Mouse (Mus musculus) v-Abl transformed pro-B cells (cell line): ENCODE results near the gene Dop1b.
"Not testable (repeated sequence)": the region's sequence is repeated elsewhere in the genome, so short reads cannot be mapped to it uniquely, and the experiment has no call there.

ENCODE experiments used
- in situ Hi-C, 2 experiments: fragments of 400-800 bp; cut with MboI; formaldehyde crosslinking; loops; one replicate each; pipeline ENCODE4 v1.15.1; 2025; ENCODE audit not compliant: unreplicated experiment in 2 of 2

Dop1b gene

DNA sequence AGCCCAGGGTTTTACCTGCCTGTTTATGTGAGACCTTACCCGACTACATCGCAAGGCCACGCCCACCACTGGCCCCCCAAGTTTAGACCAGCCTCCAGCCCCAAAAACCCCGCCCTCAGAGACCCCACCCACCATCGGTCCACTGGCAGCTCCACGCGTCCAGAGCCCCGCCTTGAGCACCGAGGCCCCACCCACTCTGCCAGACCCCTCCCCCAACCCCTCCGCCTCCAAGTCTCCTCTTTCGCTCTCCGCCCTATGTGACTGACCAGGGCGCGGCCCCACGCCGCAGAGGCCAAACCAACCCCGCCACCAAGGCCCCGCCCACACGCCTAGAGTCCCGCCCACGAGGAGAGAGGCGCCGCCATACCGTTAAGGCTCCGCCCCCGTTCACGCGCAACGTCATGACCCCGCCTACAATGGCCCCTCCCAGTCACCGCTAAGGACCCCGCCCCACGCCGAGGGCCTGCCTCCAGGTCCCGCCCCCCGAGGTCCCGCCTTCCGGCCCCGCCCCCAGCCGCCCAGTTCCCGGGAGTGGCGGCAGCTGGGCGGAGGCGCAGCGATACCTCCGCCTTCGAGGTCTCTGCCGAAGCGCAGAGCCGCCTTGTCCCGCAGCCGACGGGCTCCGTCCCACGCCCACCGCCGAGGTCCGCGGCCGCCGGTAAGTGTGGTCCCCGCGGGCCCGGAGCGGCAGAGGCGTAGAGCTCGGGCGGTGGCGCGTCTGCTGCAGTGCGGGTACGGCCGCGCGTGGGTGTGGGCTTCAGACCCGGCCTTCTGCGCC, at the start of gene Dop1b:
Gene Dop1b (plus strand): TSS at position 494 of the 778 bp plus-strand sequence.
- in situ Hi-C loops: loop anchor here (10.0 kb wide), 1 partner anchor 173 kb away; the partner anchor contains the start of gene Chaf1b (in 2 of the 2)

DNA sequence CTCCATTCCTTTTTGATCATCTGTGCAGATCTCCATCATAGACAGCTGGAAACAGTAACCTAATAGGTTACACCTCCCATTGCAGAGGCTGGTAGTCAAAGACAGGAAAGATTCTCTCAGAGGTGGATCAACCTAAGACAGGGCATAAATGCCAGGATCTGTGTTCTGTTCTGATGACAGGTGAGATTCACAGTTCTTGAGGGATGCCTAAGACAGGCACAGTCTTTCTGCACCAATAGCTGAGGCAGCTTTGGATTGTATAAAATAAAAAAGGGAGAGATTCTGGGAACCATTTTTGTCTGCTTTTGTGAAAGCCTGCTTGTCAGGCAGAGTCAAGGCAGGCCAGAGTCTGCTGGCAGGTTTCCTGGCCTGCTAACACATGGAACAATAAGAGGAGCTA, 43.7 kb upstream of the Dop1b start:
- in situ Hi-C loops: no loop called here

DNA sequence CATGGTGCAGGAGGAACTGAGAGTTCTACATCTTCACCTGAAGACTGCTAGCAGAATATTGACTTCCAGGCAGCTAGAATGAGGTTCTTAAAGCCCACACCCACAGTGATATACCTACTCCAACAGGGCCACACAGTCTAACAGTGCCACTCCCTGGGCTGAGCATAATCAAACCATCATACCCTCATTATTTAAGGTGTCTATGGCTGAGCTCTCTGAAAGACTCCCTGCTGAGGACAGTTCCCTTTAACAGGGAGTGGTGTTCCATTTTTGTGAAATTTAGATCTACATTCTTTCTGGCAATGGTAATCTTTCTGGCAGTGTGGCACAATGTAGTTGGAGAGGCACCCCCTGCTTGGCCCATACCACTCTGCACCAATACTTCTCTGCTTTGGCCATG, 42.2 kb upstream of the Dop1b start:
- in situ Hi-C loops: no loop called here

DNA sequence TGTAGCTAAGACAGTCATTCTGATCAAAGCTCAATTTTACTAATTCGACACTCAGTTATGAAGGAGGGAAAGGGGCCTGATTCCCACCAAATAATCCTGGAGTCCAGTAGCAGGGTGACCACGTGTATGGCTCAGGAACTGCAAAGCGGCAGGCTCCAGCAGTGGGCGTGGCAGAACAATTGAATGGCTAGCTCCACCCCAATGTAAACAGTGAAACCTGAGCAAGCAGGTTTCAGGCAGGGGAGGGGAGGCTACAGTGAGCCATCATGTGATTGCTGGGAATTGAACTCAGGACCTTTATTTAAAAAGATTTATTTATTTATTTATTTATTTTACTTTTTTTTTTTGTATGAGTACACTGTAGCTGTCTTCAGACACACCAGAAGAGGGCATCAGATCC, 41.2 kb upstream of the Dop1b start:
- in situ Hi-C loops: not testable (repeated sequence)

DNA sequence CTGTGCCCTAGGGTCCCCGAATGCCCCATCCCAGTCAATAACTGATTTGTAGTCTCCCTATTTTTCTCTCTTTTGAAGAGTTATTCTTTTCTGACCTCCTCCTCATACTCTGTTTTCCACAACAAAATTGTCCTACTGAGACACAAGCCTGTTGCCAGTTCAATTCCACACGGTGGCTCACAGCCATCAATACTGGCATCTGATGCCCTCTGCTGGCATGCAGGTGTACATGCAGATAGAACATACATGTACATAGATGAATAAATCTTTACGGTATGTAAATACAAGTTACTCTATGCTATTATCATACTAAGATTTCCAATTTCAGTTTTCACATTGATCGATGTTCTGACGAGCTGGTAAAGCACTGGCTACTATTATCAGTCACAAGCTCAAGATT, 40.6 kb upstream of the Dop1b start:
- in situ Hi-C loops: no loop called here

DNA sequence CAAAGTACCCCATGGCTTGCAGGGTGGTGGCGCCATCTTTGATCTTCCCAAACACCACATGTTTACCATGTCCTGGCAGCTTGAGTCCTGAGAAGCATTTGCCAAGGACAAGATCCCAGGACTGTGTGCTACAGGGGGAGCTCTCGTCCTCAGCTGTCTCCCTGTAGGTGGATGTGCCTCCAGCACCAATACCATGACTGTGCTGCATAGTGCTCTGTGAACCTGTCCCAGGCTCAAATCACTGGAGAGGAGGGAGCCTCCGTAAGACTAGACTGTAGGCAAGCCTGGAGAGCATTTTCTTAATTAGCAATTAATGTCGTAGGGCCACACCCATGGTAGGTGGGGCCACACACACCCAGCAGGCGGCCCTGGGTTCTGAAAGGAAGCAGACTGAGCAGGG, 35.3 kb upstream of the Dop1b start:
- in situ Hi-C loops: no loop called here

DNA sequence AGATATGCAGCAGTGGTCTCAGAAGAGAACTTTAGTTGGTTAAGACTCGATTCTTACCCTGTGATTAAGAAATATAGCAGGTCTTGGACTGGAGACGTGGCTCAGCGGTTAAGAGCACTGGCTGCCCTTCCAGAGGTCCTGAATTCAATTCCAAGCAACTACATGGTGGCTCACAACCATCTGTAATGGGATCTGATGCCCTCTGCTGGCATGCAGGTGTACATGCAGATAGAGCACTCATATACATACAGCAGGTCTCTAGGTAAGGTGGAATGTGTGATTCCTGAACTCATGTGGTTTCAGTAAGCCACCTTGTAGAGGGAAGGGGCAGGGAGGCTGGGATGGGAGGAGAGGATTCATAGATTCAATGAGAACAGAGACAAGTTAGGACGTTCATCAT, 33.5 kb upstream of the Dop1b start:
- in situ Hi-C loops: no loop called here

DNA sequence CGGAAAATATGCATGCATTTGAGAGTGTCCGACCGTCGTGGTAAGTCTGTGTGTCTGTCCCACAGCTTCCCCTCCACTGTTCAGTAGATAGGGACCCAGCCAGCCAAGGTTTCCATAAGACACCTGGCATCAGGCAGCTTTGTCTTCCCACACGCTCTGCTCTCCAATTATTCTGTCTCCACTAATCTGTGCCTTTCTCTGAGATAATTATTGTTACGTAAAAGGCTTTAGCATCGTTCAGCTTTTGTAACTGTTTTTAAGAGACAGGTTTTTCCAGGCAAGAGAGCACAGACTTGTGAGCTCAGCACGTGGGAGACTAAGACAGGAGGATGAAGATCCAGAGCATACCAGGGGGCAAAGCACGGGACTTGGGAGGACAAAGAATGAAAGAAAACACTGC, 32.5 kb upstream of the Dop1b start:
- in situ Hi-C loops: no loop called here

DNA sequence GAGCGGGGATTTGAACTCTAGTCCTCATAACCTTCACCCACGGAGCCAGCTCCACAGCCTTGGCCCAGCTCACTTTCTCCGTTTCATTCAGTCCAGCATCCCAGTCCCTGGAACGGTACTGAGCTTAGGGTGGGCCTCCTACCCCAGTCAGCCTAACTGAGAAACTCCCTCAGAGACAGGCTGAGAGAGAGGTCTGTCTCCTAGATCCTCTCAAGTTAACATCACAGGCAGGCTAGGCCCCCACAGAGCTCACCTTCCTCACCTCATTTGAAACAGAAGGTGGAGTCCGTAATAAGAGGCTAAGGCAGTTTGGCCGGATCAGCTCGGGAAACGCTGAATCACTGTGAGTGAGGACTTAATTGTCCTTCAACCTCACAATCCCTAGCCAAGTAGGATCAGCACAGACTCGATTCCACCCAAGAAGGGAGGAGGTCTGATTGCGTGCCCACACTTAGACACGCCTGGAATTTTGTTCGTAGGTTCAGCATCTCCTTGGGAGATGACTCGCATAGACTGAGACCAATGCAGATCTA, 29.5 kb upstream of the Dop1b start:
- in situ Hi-C loops: loop anchor here (10.0 kb wide), 2 partner anchors 233 to 583 kb away; no protein-coding TSS in a partner anchor

DNA sequence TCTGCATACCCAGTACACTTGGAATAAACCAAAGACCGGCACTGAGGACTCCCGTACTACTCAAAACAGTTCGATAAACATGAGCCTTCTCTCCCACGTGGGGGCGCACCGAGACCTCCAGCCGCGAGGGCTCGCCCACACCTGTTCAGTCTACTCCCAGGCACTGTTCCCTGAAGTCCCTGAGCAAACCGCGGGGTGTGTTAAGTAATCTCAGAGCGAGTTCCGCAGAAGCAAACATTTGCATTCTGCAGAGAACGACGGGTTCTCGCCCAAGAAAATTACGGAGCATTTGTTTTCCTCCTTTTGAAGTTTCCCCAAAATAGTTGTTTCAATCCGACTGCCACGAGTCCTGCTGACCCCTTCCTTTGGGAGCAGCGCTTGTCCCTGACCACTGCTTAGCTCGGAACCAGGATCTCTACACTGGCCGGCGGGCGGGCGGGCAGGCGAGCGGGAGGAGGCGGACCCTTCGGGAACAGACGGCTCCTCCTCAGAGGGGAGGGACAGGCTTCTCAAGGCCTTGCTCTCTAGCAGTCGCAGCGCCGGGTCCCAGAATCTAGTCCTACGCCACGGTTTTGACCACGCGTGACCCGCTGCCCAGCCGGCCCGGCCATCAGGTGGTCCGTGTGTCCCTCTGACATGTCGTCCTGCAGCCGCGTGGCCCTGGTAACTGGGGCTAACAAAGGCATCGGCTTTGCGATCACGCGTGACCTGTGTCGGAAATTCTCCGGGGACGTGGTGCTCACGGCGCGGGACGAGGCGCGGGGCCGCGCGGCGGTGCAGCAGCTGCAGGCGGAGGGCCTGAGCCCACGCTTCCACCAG, 28.8 kb upstream of the Dop1b start, which contains the start of gene Cbr3:
Gene Cbr3 (plus strand): TSS at position 527 of the 819 bp plus-strand sequence.
- in situ Hi-C loops: loop anchor here (10.0 kb wide), 2 partner anchors 232 to 582 kb away; no protein-coding TSS in a partner anchor

DNA sequence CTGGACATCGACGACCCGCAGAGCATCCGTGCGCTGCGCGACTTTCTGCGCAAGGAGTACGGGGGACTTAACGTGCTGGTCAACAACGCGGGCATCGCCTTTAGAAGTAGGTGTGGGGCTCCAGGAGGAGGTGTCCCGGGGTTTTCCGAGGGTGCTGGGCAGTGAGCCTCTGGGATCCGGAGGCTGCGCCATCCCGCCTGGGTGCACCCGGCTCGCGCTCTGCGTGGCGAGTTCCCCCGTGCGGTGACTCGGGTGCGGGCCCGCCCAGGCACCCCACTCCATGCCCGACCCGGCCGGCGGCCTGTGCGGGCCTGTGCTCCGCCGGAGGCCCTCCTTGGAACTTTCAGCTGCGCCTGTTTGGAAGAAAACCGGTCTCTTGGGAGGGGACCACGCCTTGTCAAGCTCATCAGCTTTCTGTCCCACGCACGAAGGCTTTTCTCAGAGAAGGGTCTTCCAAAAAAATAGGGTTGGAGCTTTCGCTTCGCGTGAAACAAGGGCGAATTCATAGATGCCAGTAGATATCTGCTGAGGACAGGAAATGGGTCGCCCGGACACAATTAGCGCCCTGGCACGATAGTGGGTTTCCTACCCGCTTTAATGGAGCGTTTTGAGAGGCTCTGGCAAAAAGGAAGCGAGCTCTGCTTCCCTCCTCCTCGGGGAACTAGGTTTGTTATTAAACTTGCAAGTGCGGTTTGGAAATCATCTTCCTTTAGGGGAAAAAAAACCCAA, 28.0 kb upstream of the Dop1b start:
- in situ Hi-C loops: loop anchor here (10.0 kb wide), 2 partner anchors 231 to 581 kb away; no protein-coding TSS in a partner anchor

DNA sequence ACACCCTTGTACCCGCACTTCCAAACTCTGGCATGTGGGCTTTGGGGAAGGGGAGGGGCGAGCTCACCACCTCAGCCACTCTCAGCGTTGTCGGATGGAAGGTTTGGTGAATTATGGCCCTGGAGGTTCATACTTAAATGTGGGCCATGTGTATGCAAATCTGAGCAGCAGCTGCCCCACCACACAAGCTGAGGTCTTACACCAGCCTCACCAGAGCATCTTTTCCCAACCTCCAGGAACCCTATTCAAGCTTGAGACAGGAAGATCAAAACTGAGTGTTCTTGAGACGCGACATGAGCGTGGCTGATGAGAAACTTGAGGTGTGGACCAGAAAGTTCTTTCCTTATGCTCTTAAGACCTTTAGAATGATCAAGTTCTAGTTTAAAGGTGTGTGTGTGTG, 27.3 kb upstream of the Dop1b start:
- in situ Hi-C loops: loop anchor here (10.0 kb wide), 2 partner anchors 230 to 580 kb away; no protein-coding TSS in a partner anchor

DNA sequence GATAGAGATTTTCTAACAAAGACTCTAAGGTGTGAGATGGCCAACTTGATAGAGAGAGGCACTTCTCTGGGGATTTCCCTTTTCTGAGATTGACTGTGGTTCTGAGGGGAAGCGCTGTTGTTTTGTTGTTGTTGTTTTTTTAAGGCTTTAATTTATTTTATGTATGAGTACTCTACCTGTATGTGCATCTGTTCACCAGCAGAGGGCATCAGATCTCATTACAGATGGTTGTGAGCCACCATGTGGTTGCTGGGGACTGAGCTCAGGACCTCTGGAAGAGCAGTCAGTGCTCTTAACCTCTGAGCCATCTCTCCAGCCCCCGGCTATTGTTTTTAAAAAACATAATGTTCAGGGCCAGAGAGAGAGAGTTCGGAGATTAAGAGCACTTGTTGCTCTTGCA, 25.9 kb upstream of the Dop1b start:
- in situ Hi-C loops: loop anchor here (10.0 kb wide), 2 partner anchors 229 to 579 kb away; no protein-coding TSS in a partner anchor

DNA sequence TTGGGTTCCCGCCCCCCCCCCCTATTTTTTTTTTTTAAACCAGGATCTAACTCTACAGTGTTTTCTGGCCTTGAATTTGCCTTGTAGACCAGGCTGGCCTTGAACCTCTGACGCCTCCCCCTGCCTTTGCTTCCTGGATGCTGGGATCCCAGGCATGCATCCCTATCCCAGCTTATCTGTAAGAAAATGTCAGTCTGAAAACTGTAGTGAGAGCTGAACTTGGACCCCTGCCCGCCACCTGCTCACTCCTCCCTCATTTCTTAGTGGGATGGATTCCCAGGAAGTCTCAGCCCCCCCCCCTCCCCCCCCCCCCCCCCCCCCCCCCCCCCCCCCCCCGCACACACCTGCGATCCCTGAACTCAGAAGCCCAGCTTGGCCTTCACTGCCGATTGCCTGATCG, 25.3 kb upstream of the Dop1b start:
- in situ Hi-C loops: loop anchor here (10.0 kb wide), 2 partner anchors 228 to 578 kb away; no protein-coding TSS in a partner anchor

DNA sequence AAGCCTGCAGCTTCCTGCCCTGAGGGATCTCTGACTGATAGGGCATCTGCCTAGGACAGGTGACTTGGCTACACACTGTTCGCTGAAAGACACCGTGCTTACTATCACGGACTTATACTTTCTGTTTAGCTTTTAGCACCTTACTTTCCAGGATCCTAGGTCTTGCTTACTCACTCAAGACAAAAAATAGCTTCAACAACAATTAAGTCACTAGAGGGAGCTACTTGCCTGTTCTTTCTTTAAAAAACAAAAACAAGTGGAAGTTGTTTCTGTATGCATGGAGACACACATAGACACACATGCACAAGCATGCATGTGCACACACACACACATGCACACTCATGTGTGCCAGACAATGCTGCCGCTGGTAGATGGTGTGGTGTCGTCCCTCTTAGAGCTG, 24.8 kb upstream of the Dop1b start:
- in situ Hi-C loops: loop anchor here (10.0 kb wide), 2 partner anchors 228 to 578 kb away; no protein-coding TSS in a partner anchor

DNA sequence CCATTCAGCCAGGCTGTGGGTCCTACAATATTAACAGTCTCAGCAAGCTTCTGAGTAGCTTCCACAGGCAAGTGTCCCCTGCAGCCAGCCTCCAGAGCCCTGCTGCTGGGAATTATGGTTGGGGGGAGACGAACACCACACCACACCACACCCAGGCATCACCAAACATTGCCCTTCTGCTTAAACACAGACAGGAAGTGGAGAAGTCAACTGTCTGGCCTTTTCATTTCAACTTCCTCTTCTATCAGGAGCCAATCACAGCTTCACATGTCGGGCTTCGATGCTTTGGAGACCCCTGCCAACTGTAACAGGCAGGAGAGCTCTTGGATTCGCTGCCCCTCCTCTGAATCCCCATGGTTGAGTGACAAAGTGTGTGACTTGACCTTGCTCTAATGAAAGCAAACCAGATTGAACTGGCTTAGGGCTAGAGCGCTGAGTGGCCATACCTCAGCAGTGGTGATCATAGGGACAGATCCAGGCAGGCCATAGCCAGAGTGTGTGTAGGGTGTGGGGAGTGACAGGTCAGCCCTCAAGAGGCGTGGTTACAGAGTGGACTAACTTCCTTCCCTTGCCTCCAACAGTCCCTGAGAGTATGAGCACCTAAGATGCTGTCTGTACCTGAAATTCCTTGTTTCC, 20.4 kb upstream of the Dop1b start:
- in situ Hi-C loops: no loop called here

DNA sequence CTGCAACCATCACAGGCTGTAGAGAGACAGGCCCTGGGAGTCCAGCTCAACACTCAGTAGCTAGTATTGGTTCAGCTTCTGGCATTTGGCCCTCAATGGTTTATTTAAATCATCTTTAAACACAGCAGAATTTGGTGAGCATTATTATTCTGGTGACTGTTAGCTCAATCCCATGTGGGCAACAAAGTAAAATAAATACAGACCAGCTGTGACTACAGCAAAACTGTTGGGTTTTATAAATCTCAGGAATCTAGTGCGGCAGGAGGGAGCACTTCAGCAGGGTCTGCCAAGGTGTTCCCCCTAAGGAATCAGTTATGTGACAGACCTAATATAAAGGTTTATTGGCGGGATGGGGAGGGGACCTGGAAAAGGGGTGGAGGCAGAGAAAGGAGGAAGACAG, 19.0 kb upstream of the Dop1b start:
- in situ Hi-C loops: no loop called here

DNA sequence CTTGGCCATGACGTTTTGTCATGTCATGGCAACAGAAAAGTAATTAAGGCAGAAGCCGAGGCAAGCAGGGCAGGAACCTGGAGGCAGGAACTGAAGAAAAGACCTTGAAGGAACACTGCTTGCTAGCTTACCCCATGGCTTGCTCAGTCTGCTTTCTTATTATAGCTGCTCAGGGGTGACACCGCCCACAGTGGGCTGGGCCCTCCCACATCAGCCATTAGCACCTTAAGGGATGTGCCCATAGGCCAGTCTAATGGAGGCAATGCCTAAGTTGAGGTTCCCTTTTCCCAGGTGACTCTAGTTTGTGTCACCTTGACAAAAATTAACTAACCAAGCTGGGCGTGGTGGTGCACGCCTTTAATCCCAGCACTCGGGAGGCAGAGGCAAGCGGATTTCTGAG, 4.6 kb upstream of the Dop1b start:
- in situ Hi-C loops: no loop called here

DNA sequence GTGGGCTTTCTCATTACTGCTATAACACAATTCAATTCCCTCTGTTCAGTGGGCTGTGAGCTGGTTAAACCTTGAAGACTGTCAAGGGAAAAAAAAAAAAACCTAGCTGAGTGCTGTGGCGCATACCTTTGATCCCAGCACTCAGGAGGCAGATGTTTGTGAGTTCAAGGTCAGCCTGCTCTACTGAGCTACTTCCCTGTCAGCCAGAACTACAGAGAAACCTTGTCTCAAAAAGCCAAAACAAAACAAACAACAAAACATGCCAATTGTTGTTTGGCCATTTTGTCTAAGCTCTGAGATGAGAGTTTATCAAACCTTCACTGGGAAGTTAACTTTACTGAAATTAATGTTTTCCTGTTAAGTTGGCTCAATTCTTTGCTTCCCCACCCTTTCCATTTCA, 2.5 kb upstream of the Dop1b start:
- in situ Hi-C loops: no loop called here

DNA sequence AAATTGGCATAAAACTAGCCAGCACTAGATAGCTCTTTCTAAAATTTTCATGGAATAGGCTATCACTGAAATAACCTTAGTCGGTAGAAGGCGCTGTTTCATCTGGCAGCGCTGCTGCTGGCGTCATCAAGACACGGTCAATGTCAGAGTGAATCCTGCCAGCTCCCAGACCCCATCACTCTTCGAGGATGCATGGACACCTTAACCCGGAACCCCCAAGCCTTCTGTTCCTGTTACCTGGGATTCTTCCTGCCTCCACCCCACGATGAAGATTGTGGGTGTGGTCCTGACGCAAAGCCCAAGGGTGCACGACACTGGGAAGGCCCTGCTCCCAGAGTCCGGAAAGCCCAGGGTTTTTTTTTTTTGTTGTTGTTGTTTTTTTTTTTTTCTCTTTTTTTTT, 780 bp upstream of the Dop1b start:
- in situ Hi-C loops: loop anchor here (10.0 kb wide), 1 partner anchor 174 kb away; the partner anchor contains the start of gene Chaf1b (in 2 of the 2)
